Mouse (Mus musculus) gastrocnemius, adult 18-20 months (tissue): Measurements from ENCODE around the gene Fcor. TPM values are rescaled to one million over a fixed set of nuclear protein-coding genes. Genes with fewer than 3 reads are reported as not detected.
A peak's percentile ranks its signal among the peaks of the same experiment; 100 is the strongest.

Experiments used
- DNase-seq: peaks from one replicate; pipeline ENCODE4 v3.0.0; 2021; ENCODE audit warnings: low spot score
- long read RNA-seq, 2 experiments: library from polyadenylated mRNA; stranded (forward); transcript quantifications; one replicate each; pipeline ENCODE4 v2.0.0; 2021
- total RNA-seq, 2 experiments: library from RNA; stranded (reverse); gene quantifications; 2 replicates each; pipeline ENCODE4 v1.2.3; 2021

Fcor gene
- 1 to 10 TPM in 1 of 2 experiments, under 1 TPM in 1; 0.96 to 1.4 TPM for total RNA-seq
- long read RNA-seq, experiment 1 = 0 reads
- long read RNA-seq, experiment 2 = 0 reads

DNA sequence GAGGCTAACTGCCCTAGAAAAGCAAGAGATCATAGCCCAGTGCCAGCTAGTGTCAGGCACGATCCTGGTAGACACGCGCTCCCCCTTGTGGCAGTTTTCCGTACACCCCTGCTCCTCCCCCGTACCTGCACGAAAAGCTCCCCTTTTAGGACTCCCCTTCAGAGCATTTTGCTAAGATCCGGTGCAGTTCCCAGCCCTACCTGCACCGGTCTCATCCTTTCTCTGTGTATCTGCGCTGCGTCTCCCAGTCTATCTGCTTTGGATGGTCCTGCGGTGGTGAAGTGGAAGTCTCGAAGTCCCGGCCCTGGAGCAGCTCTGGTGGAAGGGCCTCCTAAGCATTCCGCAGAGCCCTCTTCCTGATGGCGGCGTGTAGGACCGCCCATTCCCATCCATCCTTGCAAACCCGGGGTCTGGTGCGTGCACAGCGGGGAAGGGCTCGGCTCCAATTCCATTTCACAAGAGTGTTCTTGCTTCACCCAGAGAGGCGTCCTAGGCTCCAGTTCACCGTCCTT lies at the start of gene Fcor:
Gene Fcor, minus strand, starts transcription at position 383 of the 512 bp plus-strand sequence.
- DNase-seq = peak; percentile 80

DNA sequence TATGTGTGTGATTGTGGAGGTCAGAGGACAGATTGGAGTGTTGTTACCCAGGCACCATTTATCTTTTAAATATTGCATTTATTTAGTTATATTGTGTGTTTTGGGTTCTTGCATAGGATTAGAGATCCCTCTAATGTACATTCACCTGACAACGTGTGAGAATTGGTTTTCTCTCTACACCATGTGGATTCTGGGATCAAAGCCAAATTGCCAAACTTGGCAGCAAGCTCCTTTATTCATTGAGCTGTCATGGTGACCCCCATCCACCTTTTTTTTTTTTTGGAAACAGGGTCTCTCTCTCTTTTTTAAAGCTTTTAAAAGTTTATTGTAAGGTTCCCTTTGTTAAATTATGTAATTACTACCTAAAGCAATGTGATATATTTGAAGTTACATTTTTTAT lies 48.9 kb upstream of the Fcor start:
- no peak for DNase-seq

DNA sequence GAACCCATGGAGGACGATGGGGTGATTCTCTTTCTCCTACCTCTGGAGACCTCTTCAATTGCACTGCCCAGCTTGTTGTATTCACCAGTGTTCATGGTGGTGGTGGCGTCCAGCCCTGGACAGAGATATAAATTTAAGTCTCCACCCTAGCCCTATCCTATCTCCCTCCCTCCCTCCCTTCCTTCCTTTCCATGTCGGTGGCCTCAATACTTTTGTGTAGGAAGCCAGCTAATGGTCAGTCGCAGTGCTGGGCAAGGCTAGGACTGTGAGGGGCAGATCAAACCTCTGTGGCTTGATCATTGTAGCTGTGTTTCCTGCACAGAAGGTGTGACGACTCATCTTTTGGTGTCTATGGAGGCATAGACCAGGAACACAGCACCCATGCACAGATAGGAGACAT lies 48.4 kb upstream of the Fcor start, which contains the start of gene Clec4g:
Gene Clec4g, minus strand, starts transcription at position 101 of the 400 bp plus-strand sequence.
- no peak for DNase-seq

DNA sequence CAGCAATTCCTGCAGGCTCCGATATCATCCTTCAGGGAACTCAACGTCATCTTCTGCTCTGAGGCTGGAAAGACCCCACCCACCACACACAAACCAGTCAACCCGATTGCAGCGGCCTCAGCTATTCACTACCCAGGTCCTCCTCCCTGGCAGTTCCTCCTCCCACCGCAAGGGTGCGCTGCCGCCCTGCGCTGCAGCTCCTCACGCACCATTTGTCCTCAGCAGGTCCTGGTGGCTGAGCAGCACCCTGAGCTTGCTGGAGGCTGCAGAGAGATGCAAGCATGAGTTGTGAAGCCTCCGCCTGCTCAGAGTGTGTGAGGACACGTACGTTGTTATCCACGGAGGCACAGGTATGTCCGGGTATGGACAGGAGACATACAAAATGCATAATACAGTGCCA lies 46.4 kb upstream of the Fcor start:
- DNase-seq = peak; percentile 53

DNA sequence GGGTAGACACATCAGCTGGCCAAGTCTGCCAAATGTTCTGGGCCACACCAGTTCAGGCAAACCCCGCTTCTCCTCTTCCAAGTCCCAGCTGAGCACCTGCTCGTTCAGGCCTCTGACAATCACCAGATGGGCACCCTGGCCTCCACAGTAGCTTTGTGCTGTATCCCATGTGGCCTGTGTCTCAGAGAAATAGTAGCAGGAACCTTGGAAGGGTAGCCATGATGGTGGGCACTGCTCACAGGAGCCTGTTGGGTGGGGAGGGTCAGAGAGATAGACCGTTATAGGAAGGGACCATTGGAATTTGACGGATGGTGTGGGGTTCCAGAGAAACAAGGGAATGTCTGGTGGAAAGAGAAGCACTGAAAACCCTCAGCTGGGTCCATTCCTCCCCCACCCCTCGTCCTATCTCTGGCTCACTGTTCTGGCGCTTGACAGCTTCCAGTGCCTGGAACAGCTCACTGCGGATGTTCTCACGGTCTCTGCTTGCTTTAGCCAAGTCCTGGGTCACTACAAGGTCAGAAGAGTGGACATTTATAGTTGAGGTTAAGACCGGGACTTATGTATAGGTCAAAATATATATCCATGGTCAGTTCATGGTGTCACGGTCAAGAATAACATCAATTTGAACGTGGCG lies 45.3 kb upstream of the Fcor start:
- DNase-seq = no peak

DNA sequence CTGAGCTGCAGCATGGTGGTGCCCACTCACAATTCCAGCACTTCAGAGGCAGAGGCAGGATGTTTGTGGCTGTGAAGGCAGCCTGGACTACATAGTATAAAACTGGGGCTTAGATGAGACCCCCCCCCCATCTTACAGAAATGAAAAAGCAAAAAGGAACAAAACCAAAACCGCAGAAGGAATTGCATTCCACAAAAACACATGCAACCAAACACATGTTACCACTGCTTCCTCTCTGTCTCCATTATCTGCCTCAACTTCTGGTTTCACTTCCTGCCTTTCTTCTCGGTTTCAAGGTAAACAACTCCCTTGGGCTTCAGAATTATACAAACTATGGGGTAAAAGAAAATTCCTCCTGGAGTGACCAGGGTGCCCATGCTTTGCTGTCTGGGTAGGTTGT lies 39.5 kb upstream of the Fcor start:
- DNase-seq = no peak

DNA sequence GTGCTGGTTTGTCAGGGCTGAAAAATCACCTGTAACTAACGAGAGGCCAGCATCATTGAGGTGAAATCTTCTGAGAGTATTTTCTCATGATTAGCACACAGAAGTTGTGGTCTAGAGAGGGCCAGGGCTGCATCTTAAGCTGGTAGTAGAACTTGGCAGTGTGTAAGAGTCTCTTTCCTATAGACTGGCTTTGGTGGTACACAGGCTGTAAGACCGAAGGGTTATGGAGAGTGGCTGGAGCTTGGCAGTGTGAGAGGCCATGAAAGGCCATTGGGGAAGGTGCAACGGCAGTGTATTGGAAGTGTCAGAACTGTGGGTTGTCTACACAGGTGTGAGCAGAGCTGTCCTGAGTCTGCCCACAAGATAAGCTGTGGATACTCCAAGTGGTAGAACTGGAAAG lies 38.1 kb upstream of the Fcor start:
- DNase-seq = no peak

DNA sequence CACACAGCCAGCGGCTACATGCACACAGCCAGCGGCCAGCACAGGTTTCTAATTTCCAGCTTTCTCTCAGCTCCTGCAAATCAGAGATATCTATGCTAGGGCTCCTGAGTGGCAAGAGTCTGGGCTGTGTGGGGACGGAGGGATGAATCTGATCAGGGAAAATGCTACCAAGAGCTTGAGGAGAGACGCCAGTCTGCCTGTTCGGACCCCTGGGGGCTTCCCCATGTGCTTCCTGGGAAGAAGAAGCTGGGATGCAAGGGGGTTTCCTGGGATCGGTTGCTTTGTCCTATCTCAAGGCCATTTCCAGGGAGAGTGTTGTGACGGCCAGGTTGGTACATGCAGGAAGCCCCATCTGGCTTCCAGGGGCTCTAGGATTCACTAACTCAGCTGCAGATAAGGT lies 35.4 kb upstream of the Fcor start:
- DNase-seq = no peak

DNA sequence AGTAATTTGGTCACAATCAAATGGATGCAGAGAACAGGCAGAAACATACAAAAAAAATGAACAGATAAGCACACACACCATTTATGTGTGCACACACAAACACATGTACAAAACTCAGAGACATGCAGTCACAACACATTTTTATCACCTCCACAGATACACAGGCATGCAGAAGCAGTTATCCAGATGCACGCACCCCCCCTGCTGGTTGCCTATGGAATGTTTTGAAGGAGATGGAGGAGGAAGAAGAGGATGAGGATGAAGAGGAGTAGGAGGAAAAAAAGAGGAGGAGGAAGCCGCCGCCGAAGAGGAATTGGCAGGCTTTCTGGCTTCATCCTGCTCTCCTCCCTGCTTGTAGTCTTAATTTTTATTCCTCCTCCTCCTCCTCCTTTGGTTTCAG lies 33.5 kb upstream of the Fcor start:
- no peak for DNase-seq

DNA sequence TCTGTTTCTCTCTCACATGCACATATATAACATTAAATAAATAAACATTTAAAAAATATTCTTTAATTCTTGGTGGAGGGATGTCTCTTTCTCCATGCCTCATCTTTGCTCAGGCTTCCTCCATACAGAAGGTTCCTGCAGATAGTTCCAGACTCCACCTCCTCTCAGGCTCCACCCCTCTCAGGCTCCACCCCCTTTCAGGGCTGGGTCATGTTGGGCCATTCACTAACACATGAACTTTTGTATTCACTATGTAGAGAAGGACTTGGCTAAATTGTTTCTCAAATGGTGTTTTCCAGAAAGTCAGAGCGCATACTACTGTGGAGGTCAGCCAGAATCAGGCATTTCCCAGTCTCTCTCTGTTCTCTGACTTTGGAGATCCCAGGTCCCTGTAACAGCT lies 29.3 kb upstream of the Fcor start:
- no peak for DNase-seq

DNA sequence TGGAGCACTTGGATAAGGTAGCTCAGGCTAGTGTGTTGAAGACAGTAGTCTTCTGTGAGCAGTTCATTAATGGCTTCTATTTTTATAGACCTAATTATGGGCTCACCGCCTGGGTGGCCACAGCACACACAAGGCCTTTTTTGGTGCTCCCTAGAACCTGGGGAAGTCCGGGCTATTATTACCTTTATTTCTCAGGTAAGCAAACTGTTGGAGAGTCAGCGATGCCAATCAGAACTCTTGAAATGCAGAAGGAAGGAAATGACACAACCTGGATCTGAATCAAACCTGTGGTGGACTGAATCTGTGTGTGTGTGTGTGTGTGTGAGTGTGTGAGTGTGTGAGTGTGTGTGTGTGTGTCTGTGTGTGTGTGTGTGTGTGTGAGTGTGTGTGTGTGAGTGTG lies 22.0 kb upstream of the Fcor start, which contains the start of gene Fcer2a:
Gene Fcer2a, minus strand, starts transcription at position 55 of the 400 bp plus-strand sequence.
- DNase-seq = no peak

DNA sequence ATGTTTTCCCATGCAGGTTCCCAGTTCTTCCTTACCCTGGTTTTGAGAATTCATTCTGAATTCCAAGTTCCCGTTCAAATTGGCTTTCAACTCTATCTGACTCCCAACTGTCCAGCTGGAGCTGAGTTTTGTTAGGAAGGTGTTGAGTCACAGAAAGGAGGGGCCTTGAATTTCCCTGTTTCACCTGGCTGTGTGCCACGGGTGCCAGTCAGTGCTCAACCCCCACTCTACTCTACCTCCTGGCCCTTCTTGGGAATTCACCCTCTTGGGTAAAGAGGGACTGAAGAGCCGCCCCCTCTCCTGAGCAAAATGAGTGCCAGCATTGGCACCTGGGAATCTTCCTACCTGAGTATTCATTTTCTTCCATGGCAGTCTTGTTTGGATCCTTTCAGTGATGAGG lies 18.6 kb upstream of the Fcor start:
- no peak for DNase-seq

DNA sequence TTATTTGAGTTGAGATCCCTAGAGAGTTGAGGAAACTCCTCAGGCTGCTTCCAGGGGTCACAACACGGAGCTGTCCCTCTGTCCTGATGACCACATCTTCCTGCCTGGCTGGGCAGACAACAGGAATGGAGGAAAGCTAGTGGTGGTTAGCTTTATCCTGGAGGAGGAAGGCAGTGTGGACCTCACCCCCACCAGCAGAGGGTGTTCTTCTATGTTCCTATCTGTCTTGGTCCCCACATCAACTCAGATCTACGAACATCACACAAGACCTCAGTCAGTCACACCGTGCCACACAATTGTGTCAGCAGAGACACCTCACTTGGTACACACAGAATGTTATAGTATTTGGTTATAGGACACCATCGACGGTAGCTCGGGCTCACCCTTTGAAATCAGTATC lies 15.4 kb upstream of the Fcor start:
- no peak for DNase-seq

DNA sequence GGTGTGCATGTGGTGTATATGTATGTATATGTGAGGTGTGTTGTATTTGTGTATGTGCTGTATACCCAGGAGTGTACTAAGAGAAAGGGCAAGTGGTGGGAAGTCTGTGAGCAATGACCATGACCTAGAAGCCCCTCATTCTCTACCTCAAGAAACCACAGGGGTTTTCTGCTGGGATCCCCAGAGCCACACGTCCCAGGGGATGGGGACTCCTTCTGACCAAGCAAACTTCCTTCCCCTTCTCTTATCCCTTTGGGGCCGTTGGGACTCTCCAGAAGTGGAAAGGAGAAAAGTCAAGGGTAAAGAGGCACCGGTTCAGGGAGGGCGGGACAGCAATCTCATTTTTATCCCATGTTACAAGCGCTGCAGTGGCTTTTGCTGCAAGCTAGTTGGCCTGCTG lies 13.3 kb upstream of the Fcor start:
- DNase-seq = no peak

DNA sequence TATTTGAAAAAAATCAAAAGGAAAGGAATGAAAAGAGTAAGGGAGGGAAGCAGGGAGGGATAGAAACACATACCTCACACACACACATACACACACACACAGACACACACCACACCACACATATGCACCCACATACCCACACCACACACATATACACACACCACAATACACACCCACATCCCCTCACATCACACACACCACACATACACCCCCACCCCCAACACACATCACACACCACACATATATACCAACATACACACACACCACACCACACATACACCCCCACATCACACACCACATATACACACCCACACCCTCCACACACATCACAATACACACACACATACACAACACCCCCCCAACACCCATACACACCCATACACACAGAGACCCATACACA lies 12.4 kb upstream of the Fcor start:
- no peak for DNase-seq

DNA sequence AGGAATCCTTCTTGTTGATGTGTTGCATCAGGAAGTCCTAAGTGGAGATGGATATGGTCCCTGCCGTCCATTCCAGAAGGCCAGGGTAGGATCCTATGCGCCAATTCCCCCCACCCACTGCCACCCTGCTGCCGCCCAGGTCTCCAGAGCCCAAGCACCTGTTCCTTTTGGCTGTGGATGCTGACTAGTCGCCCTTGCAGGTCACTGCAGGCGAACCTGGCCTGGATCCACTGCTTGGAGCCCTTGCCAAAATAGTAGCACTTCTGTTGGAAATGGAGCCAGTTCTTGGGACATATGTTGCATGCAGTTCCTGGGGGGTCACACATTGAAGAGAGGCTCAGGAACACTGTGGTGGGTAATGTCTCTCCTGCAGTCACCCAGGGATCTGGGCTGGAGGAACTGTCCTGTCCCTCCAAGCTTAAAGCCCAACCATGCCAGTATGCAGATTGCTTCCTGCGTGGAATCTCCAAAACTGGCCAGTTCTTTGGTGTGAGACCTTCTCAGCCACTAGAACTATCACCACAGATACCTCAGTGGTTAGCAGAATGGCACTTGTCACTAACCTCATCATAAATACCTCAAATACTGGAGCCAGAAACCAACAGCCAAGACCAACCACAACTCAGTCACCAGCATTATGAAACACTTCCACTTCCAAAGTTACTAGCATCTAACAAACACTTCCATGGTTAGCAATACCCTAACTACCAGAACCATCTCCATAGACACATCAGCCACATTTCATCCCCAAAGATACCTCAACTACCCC lies 11.4 kb upstream of the Fcor start:
- no peak for DNase-seq

DNA sequence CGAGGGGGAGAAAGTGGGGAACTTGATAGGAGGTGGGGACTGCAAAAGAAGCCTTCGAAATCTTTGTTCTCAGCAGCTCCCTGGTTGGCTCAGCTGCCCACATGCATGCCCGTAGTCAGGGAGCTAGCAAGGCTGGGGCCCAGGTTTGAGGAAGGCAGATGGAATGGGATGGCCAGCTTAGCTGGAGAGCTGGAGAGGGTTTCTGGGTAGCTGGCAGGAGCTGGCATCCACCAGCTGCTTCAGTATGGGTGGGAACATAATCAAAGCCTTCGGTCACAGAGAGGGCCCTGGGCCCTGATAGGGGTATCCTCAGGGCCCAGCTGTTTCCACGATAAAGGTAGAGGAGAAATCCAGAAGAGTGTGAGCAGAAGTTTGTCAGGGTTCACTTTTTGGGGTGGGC lies 10.3 kb upstream of the Fcor start:
- DNase-seq = no peak

DNA sequence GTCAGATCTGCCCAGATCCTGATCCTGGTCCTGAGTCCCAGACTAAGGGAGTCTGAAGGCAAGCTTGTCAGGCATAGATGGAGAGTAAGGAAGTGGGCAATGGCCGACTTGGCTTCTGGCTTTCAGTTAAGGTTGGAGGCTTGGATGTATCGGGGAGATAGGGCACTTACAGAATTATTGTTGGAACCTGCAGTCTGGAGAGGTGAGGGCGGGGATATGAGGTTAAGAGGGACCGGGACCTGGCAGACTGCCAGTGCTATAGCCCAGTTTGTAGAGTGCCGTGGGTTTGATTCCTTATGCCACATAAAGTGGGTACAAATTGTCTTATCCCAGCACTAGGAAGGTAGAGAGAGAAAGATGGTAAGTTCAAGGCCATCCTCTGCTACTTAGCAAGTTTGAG lies 7.5 kb upstream of the Fcor start:
- no peak for DNase-seq

DNA sequence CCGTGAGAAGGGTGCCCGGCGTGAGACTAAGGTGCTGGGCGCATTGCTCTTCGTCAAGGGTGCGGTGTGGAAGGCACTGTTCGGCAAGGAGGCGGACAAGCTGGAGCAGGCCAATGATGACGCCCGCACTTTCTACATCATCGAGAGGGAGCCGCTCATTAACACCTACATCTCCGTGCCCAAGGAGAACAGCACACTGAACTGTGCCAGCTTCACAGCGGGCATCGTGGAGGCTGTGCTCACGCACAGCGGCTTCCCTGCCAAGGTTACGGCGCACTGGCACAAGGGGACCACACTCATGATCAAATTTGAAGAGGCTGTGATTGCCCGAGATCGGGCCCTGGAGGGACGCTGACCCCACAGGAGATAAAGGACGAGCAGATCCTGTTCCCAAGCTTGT lies 7.1 kb upstream of the Fcor start:
- no peak for DNase-seq

DNA sequence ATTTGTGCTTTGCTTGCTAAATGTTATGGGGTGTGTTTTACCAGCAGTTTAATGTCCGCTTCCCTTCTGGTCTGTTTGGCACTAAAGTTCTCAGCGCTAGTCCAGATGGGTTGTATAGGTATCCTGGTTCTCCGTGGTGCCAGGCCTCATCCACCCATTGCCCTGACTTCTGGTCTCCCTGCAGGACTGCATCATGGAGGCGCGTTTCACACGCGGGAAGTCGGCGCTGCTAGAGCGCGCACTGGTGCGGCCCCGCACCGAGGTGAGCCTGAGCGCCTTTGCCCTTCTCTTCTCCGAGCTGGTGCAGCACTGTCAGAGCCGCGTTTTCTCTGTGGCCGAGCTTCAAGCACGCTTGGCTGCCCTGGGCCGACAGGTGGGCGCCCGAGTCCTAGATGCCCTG lies 6.7 kb upstream of the Fcor start:
- DNase-seq = no peak

DNA sequence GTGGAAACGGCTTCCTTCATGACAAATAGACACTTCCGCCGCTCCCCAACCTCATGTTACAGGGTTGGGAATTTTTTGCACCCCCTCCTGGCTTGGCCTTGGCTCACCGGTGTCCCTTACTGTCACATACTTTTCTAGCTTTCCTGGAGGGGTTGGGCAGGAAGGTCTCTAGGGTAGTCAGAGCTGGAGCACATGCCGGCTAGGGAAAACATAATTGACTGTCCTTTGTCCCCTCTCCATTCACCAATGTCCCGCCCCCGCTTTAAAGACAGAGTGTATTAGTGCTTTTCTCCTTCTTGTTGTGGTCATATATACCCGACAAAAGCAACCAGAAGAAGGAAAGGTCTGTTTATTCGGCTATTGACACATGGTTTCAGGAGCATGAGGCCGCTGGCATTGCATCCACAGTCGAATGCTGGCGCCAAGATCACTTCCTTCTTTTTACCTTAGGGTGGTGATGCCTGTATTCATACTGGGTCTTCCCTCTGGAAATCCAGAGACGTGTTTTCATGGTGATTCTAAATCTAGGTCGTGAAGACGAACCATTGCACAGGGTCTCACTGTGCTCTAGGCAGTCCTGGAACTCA lies 4.9 kb upstream of the Fcor start:
- no peak for DNase-seq
